Mouse (Mus musculus) CD4-positive, CD25-positive, alpha-beta regulatory T cell, adult 4 months (primary cell): ENCODE measurements around the gene Ptprm. TPM values are rescaled to one million over a fixed set of nuclear protein-coding genes. Genes with fewer than 3 reads are reported as not detected.

Experiments
- ATAC-seq: one replicate; pipeline ENCODE4 v1.8.0; 2017
- polyA plus RNA-seq, 2 experiments: library from polyadenylated mRNA; unstranded; fragments of 100-300 nt; shearing (Covaris generic); gene quantifications; one replicate each; pipeline ENCODE4 v1.2.1; 2017

The Ptprm gene
- polyA plus RNA-seq, 2 experiments from 2014 or later: not detected

- no peak for ATAC-seq
Observed at GRCm38 (mm10) chr17:66761326-66762296, 592.6 kb downstream of the Ptprm start.

GRCm38 (mm10) chr17:66757025-66757511 is 597.2 kb downstream of the Ptprm start:
- no peak for ATAC-seq

GRCm38 (mm10) chr17:66756500-66756899 is 597.8 kb downstream of the Ptprm start:
- ATAC-seq: no peak

- ATAC-seq: no peak
Observed at GRCm38 (mm10) chr17:66755191-66755654, 599.0 kb downstream of the Ptprm start.

GRCm38 (mm10) chr17:66754208-66754865 is 599.9 kb downstream of the Ptprm start:
- ATAC-seq: no peak

GRCm38 (mm10) chr17:66751746-66752145 is 602.5 kb downstream of the Ptprm start:
- no peak for ATAC-seq

GRCm38 (mm10) chr17:66750481-66751206 is 603.6 kb downstream of the Ptprm start:
- no peak for ATAC-seq

GRCm38 (mm10) chr17:66749976-66750375 is 604.3 kb downstream of the Ptprm start:
- no peak for ATAC-seq

GRCm38 (mm10) chr17:66746506-66746905 is 607.8 kb downstream of the Ptprm start:
- ATAC-seq: no peak

- no peak for ATAC-seq
Observed at GRCm38 (mm10) chr17:66743321-66743720, 610.9 kb downstream of the Ptprm start.

- ATAC-seq: no peak
Observed at GRCm38 (mm10) chr17:66738779-66739345, 615.4 kb downstream of the Ptprm start.

GRCm38 (mm10) chr17:66738331-66738730 is 615.9 kb downstream of the Ptprm start:
- no peak for ATAC-seq

- no peak for ATAC-seq
Observed at GRCm38 (mm10) chr17:66736450-66736849, 617.8 kb downstream of the Ptprm start.

GRCm38 (mm10) chr17:66733541-66733940 is 620.7 kb downstream of the Ptprm start:
- no peak for ATAC-seq

- no peak for ATAC-seq
Observed at GRCm38 (mm10) chr17:66729979-66730378, 624.3 kb downstream of the Ptprm start.

GRCm38 (mm10) chr17:66720992-66721351 is 633.3 kb downstream of the Ptprm start:
- ATAC-seq: no peak

GRCm38 (mm10) chr17:66720200-66720991 is 633.9 kb downstream of the Ptprm start:
- ATAC-seq: no peak

GRCm38 (mm10) chr17:66712456-66713205 is 641.6 kb downstream of the Ptprm start:
- no peak for ATAC-seq

GRCm38 (mm10) chr17:66711221-66712016 is 642.8 kb downstream of the Ptprm start:
- no peak for ATAC-seq

- ATAC-seq: no peak
Observed at GRCm38 (mm10) chr17:66710568-66710967, 643.7 kb downstream of the Ptprm start.
